Mouse (Mus musculus): Measurements from ENCODE around the gene Slc35e3.

DNA sequence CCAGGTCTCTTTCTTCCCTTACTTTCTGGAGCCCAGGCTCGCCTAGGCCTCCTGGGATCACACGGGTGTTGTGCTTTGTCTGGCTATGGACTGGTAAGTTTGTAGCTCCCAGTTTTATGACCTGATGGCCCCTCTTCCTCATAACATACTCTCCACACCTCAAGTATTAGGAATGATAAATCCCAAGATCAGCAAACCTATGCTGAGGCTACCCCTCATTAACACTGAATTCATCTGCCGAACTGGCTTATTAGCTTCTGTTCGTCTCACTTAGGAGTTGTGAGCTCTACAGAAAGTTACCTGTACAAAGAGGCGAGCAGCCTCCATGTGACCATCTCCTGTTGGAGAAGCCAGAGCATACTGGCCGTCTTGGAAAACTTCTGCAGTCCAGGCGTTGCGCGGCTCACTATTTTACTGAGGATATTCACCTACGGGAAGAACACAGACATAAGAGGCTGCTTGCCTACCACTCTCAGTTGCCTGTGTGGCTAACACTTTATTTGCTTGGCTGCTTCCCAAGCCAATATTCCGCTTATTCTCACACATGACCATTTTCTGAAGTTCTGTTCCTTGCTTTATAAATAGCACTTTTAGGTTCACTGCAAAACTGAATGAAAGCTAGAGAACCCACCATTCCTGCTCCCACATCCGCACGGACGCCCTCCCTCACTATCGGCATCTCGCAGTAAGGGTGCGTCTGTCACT lies 35.0 kb upstream of the Slc35e3 start:
- TF ChIP-seq CTCF (IDR thresholded peaks at IDR 0.05; ENCODE audit: low read depth) (no peak), EP300 (optimal IDR thresholded peaks at IDR 0.05) (no peak)

All from stomach, postnatal 0 days (tissue).